Mouse (Mus musculus): ENCODE measurements around the gene Fam114a1.

The Fam114a1 gene

GRCm38 (mm10) chr5:65005251-65005650 lies 35.4 kb downstream of the Fam114a1 start:
- DNase-seq (ENCODE audit: extremely low spot score) = no peak

DNA sequence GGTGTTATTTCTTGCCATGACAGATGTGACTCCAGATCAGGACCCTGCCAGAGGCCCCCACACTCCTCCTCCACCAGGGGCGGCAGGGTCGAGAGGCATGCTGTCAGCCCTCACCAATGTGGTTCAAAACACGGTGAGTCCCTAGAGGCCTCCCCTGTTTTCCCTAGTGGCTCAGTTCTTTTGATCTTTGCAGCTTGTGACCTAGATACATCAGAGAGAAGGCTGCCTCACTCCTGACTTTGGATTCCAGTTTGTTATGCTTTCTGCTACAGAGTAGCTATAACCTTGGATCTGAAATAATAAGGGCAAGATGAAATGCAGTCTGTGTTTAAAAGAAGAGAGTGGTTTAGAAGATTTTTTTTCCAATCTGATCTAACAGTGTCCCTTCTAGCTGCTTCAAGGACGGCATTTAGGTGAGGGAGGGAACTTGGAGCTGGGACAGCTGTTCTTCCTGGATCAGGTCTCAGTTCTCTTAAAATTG lies 36.2 kb downstream of the Fam114a1 start:
- no peak for DNase-seq (ENCODE audit: extremely low spot score)

DNA sequence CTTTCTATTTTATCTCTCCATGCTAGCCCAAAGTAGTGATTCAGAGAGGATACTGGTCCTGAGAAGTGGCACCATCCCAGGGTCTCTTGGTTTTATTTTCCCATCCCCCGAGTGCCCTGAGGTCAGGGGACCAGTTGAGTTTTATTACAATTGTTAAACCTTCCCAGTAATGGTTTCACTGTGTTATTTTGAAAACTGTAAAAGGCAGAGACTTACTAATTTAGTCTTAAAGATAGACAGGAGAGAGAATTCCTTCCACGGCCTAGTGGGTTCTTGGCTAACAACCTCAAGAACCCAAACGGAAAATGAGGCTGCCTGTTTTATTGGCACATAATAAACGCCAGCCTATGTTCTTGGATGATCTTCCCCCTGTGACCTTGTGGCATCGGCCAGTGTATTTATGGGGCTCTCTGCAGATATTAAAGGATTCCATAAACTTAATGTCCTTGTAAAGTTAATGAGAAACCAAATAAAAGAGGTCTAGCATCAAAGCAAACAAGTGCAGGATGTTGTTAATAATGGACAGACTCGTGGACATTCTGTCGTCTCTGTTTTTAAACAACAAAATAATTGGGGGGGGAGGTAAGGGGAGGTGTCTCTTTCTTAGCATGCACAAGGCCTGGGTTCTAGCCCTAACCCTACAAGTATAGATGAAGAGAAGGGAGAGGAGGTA lies 42.2 kb downstream of the Fam114a1 start:
- no peak for DNase-seq (ENCODE audit: extremely low spot score)

GRCm38 (mm10) chr5:65015508-65015907 lies 45.6 kb downstream of the Fam114a1 start:
- DNase-seq (ENCODE audit: extremely low spot score) = no peak

DNA sequence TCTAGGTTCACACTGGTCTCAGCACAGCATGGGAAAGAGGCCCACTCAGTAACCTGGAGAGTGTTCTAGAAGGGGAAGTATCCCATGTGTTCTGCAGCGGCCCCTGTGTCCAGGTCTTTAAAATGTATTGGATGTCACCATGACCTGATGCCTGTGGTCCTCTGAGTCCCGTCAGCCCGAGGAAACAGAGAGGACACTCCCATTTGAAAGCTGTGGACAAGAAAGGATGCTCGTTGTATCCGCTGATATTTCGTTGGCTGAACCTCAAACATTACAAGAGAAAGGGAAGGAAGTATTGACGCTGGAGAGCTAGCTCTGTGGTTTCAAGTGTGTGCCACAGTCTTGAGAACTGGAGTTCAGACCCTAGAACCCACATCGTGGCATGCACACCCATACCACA lies 49.2 kb downstream of the Fam114a1 start:
- DNase-seq (ENCODE audit: extremely low spot score) = no peak

DNA sequence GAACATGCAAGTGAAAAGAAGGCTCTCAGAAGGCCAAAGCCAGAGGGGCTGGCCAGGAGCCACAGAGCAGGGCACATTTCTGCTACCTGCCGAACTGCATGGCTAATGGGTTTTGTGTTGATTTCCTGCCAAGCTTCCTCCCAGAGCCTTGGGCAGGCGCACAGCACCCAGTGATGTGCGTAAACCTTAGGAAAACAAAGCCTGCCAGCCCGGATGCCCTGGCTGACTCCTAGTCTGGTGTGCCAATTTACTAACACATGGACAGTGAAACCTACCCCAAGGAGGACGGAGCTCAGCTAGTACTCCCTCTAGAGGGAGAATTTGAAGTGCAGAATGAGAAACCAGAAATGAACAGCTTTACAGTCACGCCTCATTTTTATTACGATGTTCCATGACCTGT lies 50.0 kb downstream of the Fam114a1 start:
- DNase-seq (ENCODE audit: extremely low spot score) = no peak

- no peak for DNase-seq (ENCODE audit: extremely low spot score)
These were observed 52.1 kb downstream of the Fam114a1 start for GRCm38 (mm10) chr5:65022006-65022405.

DNA sequence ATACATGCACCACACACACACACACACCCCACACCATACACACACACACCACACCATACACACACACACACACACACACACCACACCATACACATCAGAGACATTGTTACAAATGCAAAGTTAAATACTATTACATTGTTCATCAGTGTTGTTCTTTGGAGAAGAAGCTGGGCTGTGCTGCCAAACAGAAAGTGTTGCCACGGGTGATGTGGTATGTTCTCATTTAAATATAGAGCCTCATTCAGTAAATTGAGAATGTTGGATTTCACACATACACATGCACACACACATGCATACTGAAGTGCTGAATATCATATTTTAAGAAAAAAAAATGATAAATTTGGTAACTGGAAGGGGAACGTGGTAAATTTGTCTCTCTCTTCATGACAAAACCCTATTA lies 54.8 kb downstream of the Fam114a1 start:
- no peak for DNase-seq (ENCODE audit: extremely low spot score)

DNA sequence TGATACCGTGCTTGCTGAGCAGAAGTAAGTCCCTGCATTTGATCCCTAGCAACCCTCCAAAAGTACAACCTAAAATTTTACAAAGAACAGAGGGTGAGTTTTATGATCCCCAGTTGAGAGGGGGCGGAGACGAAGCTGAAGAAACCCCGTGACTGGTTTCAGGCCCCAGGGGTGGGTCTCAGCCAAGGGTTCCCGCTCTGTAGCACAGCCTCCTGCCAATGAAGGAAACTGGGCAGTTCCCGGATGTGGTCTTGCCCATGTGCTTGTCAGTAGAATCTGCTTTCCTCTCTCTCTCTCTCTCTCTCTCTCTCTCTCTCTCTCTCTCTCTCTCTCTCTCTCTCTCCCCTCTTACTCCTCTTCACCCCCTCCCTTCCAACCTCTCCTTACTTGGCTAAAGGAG lies 56.0 kb downstream of the Fam114a1 start:
- DNase-seq (ENCODE audit: extremely low spot score) = no peak

- DNase-seq (ENCODE audit: extremely low spot score) = no peak
These were observed 56.9 kb downstream of the Fam114a1 start for GRCm38 (mm10) chr5:65026776-65027175.

DNA sequence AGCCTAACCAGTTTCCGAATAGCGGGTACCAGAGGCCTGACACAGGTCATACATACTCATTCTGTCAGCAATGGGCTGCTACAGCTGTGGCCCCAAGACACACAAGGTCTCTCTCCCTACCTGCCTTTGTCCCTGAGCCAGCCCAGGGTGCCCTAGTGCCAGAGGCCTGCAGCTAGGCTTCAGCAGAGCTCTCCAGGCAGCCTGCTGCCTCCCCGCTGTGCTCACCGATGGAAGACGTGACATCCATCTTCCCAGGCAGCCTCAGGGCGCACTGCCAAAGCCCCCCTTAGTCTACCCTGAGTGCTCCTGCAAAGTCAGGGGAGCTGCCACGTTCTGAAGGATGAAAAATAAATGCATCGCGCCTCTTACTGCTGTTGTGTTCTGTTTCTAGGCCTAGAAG lies 58.1 kb downstream of the Fam114a1 start:
- DNase-seq (ENCODE audit: extremely low spot score) = no peak

GRCm38 (mm10) chr5:65036597-65036996 lies 66.7 kb downstream of the Fam114a1 start:
- DNase-seq (ENCODE audit: extremely low spot score) = no peak

DNA sequence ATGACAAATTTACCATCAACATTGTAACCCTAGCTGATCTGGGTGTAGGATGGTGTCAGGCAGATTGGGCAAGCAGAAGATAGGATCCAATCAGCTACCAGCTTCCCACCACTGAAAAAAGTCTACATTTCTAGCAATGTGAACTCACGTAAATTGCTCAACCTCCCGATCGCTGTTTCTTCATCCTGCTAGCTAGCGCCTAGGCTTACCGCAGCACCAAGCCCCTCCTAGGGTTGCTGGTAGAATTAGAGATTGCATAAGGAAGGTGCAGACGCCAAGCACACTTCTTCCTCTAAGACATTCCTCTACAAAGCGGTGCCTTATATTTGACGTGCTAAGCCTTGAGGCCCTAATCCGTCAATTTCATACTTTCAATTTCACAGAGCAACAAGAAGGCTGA lies 68.4 kb downstream of the Fam114a1 start:
- DNase-seq (ENCODE audit: extremely low spot score) = no peak

DNA sequence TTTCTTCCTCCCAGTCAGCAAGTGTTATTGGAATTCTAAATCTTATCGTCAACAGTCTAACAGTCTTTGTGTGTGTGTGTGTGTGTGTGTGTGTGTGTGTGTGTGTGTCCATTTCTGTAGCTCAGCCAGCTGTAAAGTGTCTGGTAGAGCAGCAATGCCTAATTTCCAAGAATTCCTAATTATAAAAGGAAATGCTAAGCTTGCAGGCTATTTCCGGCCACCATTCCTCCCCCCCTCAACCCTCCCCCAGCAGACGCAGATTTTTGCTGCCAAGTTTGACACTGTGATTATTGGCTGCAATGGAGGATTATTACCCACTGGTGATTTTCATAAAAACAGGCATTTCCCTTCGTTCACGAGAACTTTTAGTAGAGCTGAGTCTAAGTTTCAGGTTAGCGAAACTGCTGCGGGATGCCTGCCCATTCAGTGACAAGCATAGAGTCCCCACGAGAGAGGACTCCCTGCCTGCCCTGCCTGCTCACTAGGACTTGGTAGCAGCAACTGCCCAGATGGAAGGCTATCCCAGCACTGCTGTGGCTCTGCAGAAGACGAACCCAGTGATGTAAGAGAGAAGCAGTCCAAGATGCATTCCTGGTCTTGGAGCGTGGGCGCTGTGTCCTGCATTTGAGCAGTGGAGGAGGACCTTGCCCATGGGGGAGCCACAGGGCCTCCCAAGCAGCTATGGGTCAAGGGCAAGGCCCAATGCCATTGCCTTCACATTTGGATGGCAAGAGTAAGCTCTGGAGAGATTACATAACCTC lies 69.1 kb downstream of the Fam114a1 start:
- DNase-seq (ENCODE audit: extremely low spot score) = no peak

GRCm38 (mm10) chr5:65040463-65040862 lies 70.6 kb downstream of the Fam114a1 start:
- no peak for DNase-seq (ENCODE audit: extremely low spot score)

GRCm38 (mm10) chr5:65043407-65043895 lies 73.6 kb downstream of the Fam114a1 start:
- DNase-seq (ENCODE audit: extremely low spot score) = no peak

- DNase-seq (ENCODE audit: extremely low spot score) = no peak
These were observed 75.9 kb downstream of the Fam114a1 start for GRCm38 (mm10) chr5:65045642-65046370.

GRCm38 (mm10) chr5:65046442-65047284 lies 76.8 kb downstream of the Fam114a1 start:
- no peak for DNase-seq (ENCODE audit: extremely low spot score)

GRCm38 (mm10) chr5:65047285-65047855 lies 77.5 kb downstream of the Fam114a1 start:
- DNase-seq (ENCODE audit: extremely low spot score) = no peak

DNA sequence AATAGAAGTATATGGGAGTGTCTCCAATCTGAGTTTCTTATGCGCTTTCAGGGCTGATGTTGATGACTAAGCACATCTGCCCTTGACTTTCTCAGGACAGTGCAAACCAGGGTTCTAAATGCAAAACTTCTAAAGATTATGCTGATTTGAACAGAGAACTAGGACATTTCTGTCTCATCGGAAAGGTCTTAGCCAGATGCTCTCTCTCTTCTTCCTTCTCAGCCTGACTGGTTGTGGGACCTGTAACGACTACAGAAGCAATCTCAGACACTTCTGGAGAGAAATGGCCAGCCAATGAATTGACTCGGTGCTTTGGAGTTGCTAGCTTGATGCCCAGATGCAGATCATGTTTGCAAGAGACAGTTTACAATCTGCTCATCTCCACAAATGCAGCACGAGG lies 80.0 kb downstream of the Fam114a1 start:
- no peak for DNase-seq (ENCODE audit: extremely low spot score)

- DNase-seq (ENCODE audit: extremely low spot score) = no peak
These were observed 81.6 kb downstream of the Fam114a1 start for GRCm38 (mm10) chr5:65051513-65051912.
